Mouse (Mus musculus): ENCODE measurements around the gene Inpp4b.

GRCm38 (mm10) chr8:81399071-81399470 lies 56.7 kb downstream of the Inpp4b start:
- TF ChIP-seq CTCF (IDR thresholded peaks at IDR 0.05; ENCODE audit: extremely low read depth, insufficient read depth, low read length) (no peak), POLR2A (IDR thresholded peaks at IDR 0.05; ENCODE audit: extremely low read depth, insufficient read depth, low read length) (no peak)

Data from cortical plate, adult 2 months (tissue).